Mouse (Mus musculus): ENCODE results near the gene Arl6ip4. TPM values are rescaled to one million over a fixed set of nuclear protein-coding genes. Genes with fewer than 3 reads are reported as not detected.

Gene Arl6ip4
- total and polyA plus RNA-seq, 3 experiments = 57.8 to 128 TPM; not detected in 1

DNA sequence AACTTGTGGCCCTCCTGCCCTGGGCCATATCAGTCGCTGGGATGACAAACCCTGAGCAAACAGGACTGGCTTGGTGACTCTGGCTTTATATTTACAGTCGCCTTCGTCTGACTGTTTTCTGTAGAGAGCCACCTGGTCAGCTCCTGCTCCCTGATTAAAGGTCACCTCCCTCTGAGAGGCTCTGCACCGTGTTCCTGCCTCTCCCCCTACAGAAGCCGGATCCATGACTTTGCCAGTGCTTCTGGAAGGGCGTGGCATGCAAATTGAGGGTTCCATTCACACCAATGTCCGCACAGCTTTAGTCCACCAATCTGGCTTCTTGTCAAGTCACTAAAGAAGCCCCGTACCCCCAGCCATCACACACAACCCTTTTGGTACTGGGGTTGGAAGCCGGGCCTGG, 39.3 kb upstream of the Arl6ip4 start:
- H3K4me1 ChIP-seq (ENCODE audit: control insufficient read depth in 1 of 2, insufficient read depth in 2 of 2, low read length in 2 of 2) = peaks cover 5 to 14% of the 10 kb centered on the region in 2 experiments
- no peak overlapping the region for H3K9ac ChIP-seq (ENCODE audit: control insufficient read depth, low read depth, low read length, poor library complexity, severe bottlenecking)
- TF ChIP-seq RAD21 (IDR thresholded peaks at IDR 0.05; ENCODE audit: low read depth, low read length) (no peak), ELF1 (IDR thresholded peaks at IDR 0.05; ENCODE audit: low read depth, low read length) (no peak), MEF2A (IDR thresholded peaks at IDR 0.05; ENCODE audit: extremely low read depth, insufficient replicate concordance, low read depth, low read length, poor library complexity, severe bottlenecking) (no peak), CHD1 (IDR thresholded peaks at IDR 0.05; ENCODE audit: low read depth, low read length) (no peak)
- no peak for DNase-seq (ENCODE audit: low read depth, low spot score)
- H3K9me3 ChIP-seq (replicated peaks; ENCODE audit: insufficient read depth, low read length) = no peaks in the 10 kb centered on the region
- H3K27ac ChIP-seq (ENCODE audit: control insufficient read depth, low read depth, low read length) = no peak overlapping the region
- H3K27me3 ChIP-seq (ENCODE audit: control insufficient read depth in 1 of 2, insufficient read depth in 2 of 2, low read length in 2 of 2) = no peaks in the 10 kb centered on the region
- H3K79me2 ChIP-seq (ENCODE audit: control insufficient read depth, insufficient read depth, low read length, poor library complexity) = no peaks in the 10 kb centered on the region; the same call in 1 of the 2 replicates
- peaks cover 0 to 11% of the 10 kb centered on the region in 2 experiments; a peak in 2 of 4 replicates for H3K36me3 ChIP-seq (ENCODE audit: control insufficient read depth in 1 of 2, insufficient read depth in 2 of 2, low read length in 2 of 2)
- no peak overlapping the region for H3K4me3 ChIP-seq (ENCODE audit: control insufficient read depth in 1 of 2, insufficient read depth in 1 of 2, low read depth in 2 of 2, low read length in 2 of 2)

GRCm38 (mm10) chr5:124077241-124077640, 38.6 kb upstream of the Arl6ip4 start:
- DNase-seq (ENCODE audit: low read depth, low spot score) = no peak
- no peak overlapping the region for H3K27ac ChIP-seq (ENCODE audit: control insufficient read depth, low read depth, low read length)
- no peaks in the 10 kb centered on the region for H3K27me3 ChIP-seq (ENCODE audit: control insufficient read depth in 1 of 2, insufficient read depth in 2 of 2, low read length in 2 of 2)
- TF ChIP-seq HCFC1 (IDR thresholded peaks at IDR 0.05; ENCODE audit: low read depth, low read length) = no peak
- TF ChIP-seq ZKSCAN1 (IDR thresholded peaks at IDR 0.05; ENCODE audit: low read depth, low read length) = no peak
- TF ChIP-seq NRF1 (IDR thresholded peaks at IDR 0.05; ENCODE audit: insufficient read depth, low read depth, low read length, poor library complexity, severe bottlenecking) = no peak
- TF ChIP-seq USF2 (IDR thresholded peaks at IDR 0.05; ENCODE audit: borderline replicate concordance in 1 of 2, insufficient read depth in 1 of 2, low read depth in 1 of 2, low read length in 2 of 2) = no peak
- TF ChIP-seq TAL1 (IDR thresholded peaks at IDR 0.05; ENCODE audit: low read length) = no peak
- TF ChIP-seq CHD1 (IDR thresholded peaks at IDR 0.05; ENCODE audit: low read depth, low read length) = no peak
- no peak for TF ChIP-seq USF1 (IDR thresholded peaks at IDR 0.05; ENCODE audit: low read depth, low read length)
- no peak for TF ChIP-seq TCF12 (IDR thresholded peaks at IDR 0.05; ENCODE audit: low read depth, low read length)
- no peak for TF ChIP-seq MEF2A (IDR thresholded peaks at IDR 0.05; ENCODE audit: extremely low read depth, insufficient replicate concordance, low read depth, low read length, poor library complexity, severe bottlenecking)
- no peak for TF ChIP-seq POLR2AphosphoS2 (IDR thresholded peaks at IDR 0.05; ENCODE audit: low read length)
- no peak for TF ChIP-seq MAX (IDR thresholded peaks at IDR 0.05; ENCODE audit: low read length)
- TF ChIP-seq KAT2A (conservative IDR thresholded peaks at IDR 0.05; ENCODE audit: low read depth, low read length) = no peak
- no peak for TF ChIP-seq BHLHE40 (IDR thresholded peaks at IDR 0.05; ENCODE audit: borderline replicate concordance, low read depth, low read length)
- no peak for TF ChIP-seq EP300 (IDR thresholded peaks at IDR 0.05; ENCODE audit: low read depth in 1 of 2, low read length in 2 of 2)
- no peak for TF ChIP-seq UBTF (IDR thresholded peaks at IDR 0.05; ENCODE audit: borderline replicate concordance, insufficient read depth, low read depth, low read length)
- no peak for TF ChIP-seq ETS1 (IDR thresholded peaks at IDR 0.05; ENCODE audit: low read depth, low read length)
- TF ChIP-seq RCOR1 (IDR thresholded peaks at IDR 0.05; ENCODE audit: low read depth, low read length) = no peak
- TF ChIP-seq GABPA (IDR thresholded peaks at IDR 0.05; ENCODE audit: low read depth, low read length) = no peak
- H3K36me3 ChIP-seq (ENCODE audit: control insufficient read depth in 1 of 2, insufficient read depth in 2 of 2, low read length in 2 of 2) = peaks cover 0 to 11% of the 10 kb centered on the region in 2 experiments; a peak in 2 of 4 replicates
- H3K4me3 ChIP-seq (ENCODE audit: control insufficient read depth in 1 of 2, insufficient read depth in 1 of 2, low read depth in 2 of 2, low read length in 2 of 2) = no peak overlapping the region
- no peak overlapping the region for H3K9ac ChIP-seq (ENCODE audit: control insufficient read depth, low read depth, low read length, poor library complexity, severe bottlenecking)
- H3K4me1 ChIP-seq (ENCODE audit: control insufficient read depth in 1 of 2, insufficient read depth in 2 of 2, low read length in 2 of 2) = peaks cover 5 to 14% of the 10 kb centered on the region in 2 experiments
- no peaks in the 10 kb centered on the region for H3K9me3 ChIP-seq (replicated peaks; ENCODE audit: insufficient read depth, low read length)
- H3K79me2 ChIP-seq (ENCODE audit: control insufficient read depth, insufficient read depth, low read length, poor library complexity) = no peaks in the 10 kb centered on the region; the same call in 1 of the 2 replicates

All from MEL (cell line).